Mouse (Mus musculus): ENCODE data around the gene Gemin2. TPM values are rescaled to one million over a fixed set of nuclear protein-coding genes. Genes with fewer than 3 reads are reported as not detected.

The Gemin2 gene
- polyA plus RNA-seq, 1 experiment from 2014 or later, result 13.9 TPM

DNA sequence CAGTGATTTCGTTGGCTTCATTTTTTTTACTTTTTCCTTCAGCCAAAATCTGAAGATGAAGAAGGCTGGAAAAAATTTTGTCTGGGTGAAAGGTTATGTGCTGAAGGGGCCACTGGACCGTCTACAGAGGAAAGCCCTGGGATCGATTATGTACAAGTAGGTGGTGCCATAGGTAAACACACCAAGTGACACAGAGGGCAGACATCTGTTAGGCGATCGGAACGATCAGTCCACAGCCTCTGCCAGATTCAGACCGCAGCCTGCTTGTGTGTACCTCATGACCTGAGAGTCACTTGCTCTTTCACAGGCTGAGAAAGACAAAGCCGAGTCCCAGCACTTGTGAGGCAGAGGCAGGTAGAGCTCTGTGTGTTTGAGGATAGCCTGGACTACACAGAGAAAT lies 4.8 kb downstream of the Gemin2 start:
- Histone ChIP-seq H3K36me3 (replicated peaks; ENCODE audit: control insufficient read depth, insufficient read depth) (peaks cover 50% of the 10 kb centered on the region), H3K9me3 (ENCODE audit: control insufficient read depth, low read length) (no peaks in the 10 kb centered on the region), H3K4me1 (replicated peaks; ENCODE audit: control insufficient read depth, insufficient read depth, low read length) (peaks cover 5% of the 10 kb centered on the region; the same call in 1 of the 2 replicates), H3K27me3 (ENCODE audit: control insufficient read depth, insufficient read depth, low read length) (no peaks in the 10 kb centered on the region), H3K9ac (no peak overlapping the region), H3K4me2 (replicated peaks) (no peak overlapping the region), H3K27ac (no peak overlapping the region), H3K4me3 (replicated peaks; ENCODE audit: low read length) (no peak overlapping the region)
- ATAC-seq (ENCODE audit: low FRiP score), result no peak
- WGBS, result 88% methylated on average over 8 of the region's 8 CpGs
- DNase-seq (ENCODE audit: low spot score), result no peak

DNA sequence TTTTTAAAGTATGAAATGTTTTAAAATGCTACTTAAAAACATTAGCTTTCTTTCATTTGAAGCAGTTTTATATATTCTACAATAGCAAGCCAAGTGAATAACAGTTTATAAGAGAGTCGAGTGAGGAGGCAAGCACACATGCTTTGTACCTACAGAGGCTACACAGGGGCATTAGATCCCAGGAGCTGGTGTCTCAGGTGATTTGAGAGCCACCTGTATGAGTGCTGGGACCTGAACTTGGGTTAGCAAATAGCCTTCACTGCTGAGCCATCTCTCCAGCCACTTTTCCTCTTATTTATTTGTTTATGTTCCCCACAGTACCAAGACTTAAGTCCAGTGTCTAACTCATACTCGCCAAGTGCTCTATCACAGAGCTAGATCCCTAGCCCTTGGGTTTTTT lies 6.7 kb downstream of the Gemin2 start:
- ATAC-seq (ENCODE audit: low FRiP score) (no peak), DNase-seq (ENCODE audit: low spot score) (no peak)
- H3K4me3 ChIP-seq (replicated peaks; ENCODE audit: low read length), result no peak overlapping the region
- H3K36me3 ChIP-seq (replicated peaks; ENCODE audit: control insufficient read depth, insufficient read depth), result peaks cover 62% of the 10 kb centered on the region
- no peaks in the 10 kb centered on the region for H3K9me3 ChIP-seq (ENCODE audit: control insufficient read depth, low read length)
- no peaks in the 10 kb centered on the region for H3K4me1 ChIP-seq (replicated peaks; ENCODE audit: control insufficient read depth, insufficient read depth, low read length)
- H3K9ac ChIP-seq, result no peak overlapping the region
- WGBS, result 92% methylated on average over 2 of the region's 2 CpGs
- no peak overlapping the region for H3K27ac ChIP-seq
- H3K27me3 ChIP-seq (ENCODE audit: control insufficient read depth, insufficient read depth, low read length), result no peaks in the 10 kb centered on the region
- no peak overlapping the region for H3K4me2 ChIP-seq (replicated peaks)

DNA sequence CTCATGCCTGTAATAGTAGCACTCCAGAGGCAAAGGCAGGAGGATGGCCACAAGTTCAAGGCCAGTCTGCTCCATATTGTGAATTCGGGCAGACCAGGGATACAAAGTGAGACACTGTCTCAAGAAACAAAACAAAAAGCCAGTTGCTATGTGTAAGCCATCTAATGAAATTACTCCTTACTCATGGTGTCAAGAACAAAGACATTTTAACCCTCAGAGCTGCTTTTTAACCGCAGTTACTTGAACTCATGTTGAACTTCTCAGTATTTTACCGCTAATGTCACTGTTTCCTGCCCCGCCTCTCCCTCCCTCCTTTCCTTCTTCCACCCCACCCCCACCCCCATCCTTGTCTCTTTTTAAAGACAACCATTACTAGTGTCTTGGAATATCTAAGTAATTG lies 8.1 kb downstream of the Gemin2 start:
- Histone ChIP-seq H3K36me3 (replicated peaks; ENCODE audit: control insufficient read depth, insufficient read depth) (peaks cover 69% of the 10 kb centered on the region), H3K9me3 (ENCODE audit: control insufficient read depth, low read length) (no peaks in the 10 kb centered on the region), H3K27me3 (ENCODE audit: control insufficient read depth, insufficient read depth, low read length) (no peaks in the 10 kb centered on the region), H3K4me2 (replicated peaks) (no peak overlapping the region), H3K4me1 (replicated peaks; ENCODE audit: control insufficient read depth, insufficient read depth, low read length) (no peaks in the 10 kb centered on the region), H3K9ac (no peak overlapping the region), H3K27ac (no peak overlapping the region), H3K4me3 (replicated peaks; ENCODE audit: low read length) (no peak overlapping the region)
- no peak for DNase-seq (ENCODE audit: low spot score)
- ATAC-seq (ENCODE audit: low FRiP score), result no peak
- WGBS, result 92% methylated on average over 4 of the region's 4 CpGs

DNA sequence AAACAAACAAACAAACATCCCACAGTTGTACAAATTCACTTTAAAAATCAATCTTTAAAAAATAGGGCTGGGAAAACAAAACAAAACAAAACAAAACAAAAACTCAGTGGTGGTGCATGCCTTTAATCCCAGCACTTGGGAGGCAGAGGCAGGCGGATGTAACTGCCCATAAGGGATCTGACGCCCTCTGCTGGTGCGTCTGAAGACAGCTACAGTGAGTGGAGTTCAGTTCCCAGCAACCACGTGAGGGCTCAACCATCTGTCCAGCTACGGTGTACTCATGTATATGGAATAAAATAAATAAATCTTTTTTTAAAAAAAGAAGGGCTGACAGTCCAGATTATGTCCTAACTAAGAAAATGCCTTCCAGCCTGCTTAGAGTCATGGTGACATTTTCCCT lies 18.9 kb downstream of the Gemin2 start:
- Histone ChIP-seq H3K27ac (no peak overlapping the region), H3K9ac (no peak overlapping the region), H3K4me3 (replicated peaks; ENCODE audit: low read length) (no peak overlapping the region), H3K36me3 (replicated peaks; ENCODE audit: control insufficient read depth, insufficient read depth) (peaks cover 26% of the 10 kb centered on the region), H3K9me3 (ENCODE audit: control insufficient read depth, low read length) (no peaks in the 10 kb centered on the region), H3K4me1 (replicated peaks; ENCODE audit: control insufficient read depth, insufficient read depth, low read length) (no peaks in the 10 kb centered on the region), H3K27me3 (ENCODE audit: control insufficient read depth, insufficient read depth, low read length) (no peaks in the 10 kb centered on the region), H3K4me2 (replicated peaks) (no peak overlapping the region)
- DNase-seq (ENCODE audit: low spot score) (no peak), ATAC-seq (ENCODE audit: low FRiP score) (no peak)
- 72% methylated on average over 5 of the region's 5 CpGs for WGBS

DNA sequence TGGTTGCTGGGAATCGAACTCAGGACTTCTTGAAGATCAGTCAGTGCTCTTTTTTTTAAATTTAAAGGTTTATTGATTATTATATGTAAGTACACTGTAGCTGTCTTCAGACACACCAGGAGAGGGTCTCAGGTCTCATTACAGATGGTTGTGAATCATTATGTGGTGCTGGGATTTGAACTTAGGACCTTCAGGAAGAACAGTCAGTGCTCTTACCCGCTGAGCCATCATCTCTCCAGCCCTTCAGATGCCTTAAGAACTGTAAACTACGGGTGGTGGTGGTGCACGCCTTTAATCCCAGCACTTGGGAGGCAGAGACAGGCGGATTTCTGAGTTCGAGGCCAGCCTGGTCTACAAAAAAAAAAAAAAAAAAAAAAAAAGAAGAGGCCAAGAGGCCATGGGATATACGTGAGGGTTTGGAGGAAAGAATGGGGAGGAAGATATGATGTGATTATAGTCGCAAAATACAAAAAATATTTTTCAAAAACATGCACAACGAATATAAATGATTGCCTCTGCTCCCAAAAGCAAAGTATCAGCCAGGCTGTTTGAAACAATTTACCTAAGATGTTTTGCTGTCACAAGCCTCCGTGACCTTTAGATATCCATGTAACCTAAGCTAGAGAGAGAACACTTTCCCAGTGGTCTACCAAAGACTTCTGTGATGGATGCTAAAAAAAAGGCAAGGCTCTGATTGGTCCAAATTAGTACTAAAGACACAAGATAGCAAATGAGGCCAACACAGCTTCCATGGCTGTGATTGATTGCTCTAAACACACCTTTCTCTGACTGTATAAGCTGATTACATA lies 26.2 kb downstream of the Gemin2 start:
- 0 out of 2 replicates have a peak overlapping the region, but pooled peaks have one; percentile 0 for H3K4me3 ChIP-seq (replicated peaks; ENCODE audit: low read length)

DNA sequence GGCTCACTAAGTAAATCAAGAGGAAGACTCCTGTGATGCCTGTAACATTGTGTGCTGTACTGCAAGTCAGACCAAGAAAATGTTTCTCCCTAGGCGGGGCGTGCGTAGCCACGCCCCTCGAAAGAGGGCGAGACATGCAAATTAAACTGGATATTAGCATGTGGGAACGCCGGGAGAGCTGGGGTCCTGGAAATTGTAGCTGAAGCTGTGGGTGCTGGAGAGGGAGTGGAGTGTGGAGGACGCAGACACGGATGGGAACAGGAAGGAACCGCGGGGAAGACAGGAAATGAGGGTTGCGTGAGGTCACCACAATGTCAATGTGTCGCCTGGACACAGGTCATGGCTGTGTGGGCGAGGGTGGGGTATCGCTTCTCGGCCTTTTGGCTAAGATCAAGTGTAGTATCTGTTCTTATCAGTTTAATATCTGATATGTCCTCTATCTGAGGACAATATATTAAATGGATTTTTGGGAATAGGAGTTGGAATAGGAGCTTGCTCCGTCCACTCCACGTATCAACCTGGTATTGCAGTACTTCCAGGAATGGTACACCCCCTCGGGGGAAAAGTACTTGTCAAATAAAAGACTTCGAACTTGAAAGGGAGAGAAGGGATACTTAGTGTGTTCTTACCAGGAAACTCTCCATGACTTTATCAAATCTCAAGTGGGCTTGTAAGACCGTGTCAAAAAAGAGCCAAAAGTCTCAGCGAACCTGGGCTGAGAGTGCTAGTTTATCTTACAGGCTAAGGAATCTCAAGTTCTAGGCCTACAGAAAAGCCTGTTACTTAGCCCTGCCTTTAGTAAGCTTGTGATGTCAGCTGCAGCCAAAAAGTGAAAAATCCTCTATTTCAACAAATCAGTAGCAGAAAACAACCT lies 27.0 kb downstream of the Gemin2 start:
- ATAC-seq (ENCODE audit: low FRiP score) (peak; percentile 74), DNase-seq (ENCODE audit: low spot score) (peak; percentile 44)
- Histone ChIP-seq H3K4me1 (replicated peaks; ENCODE audit: control insufficient read depth, insufficient read depth, low read length) (no peaks in the 10 kb centered on the region), H3K36me3 (replicated peaks; ENCODE audit: control insufficient read depth, insufficient read depth) (peaks cover 32% of the 10 kb centered on the region), H3K4me2 (replicated peaks) (peak overlapping the region; percentile 24), H3K4me3 (replicated peaks; ENCODE audit: low read length) (0 out of 2 replicates have a peak overlapping the region, but pooled peaks have one; percentile 0), H3K9me3 (ENCODE audit: control insufficient read depth, low read length) (no peaks in the 10 kb centered on the region), H3K27me3 (ENCODE audit: control insufficient read depth, insufficient read depth, low read length) (no peaks in the 10 kb centered on the region), H3K27ac (no peak overlapping the region), H3K9ac (peak overlapping the region; percentile 16; the same call in 1 of the 2 replicates)
- 6% methylated on average over 23 of the region's 23 CpGs for WGBS

More for the DNA sequence above, 26.2 kb downstream of the Gemin2 start:
- Histone ChIP-seq H3K27me3 (ENCODE audit: control insufficient read depth, insufficient read depth, low read length) (no peaks in the 10 kb centered on the region), H3K36me3 (replicated peaks; ENCODE audit: control insufficient read depth, insufficient read depth) (peaks cover 26% of the 10 kb centered on the region), H3K9ac (no peak overlapping the region), H3K9me3 (ENCODE audit: control insufficient read depth, low read length) (no peaks in the 10 kb centered on the region), H3K4me2 (replicated peaks) (peak overlapping the region; percentile 24), H3K27ac (no peak overlapping the region), H3K4me1 (replicated peaks; ENCODE audit: control insufficient read depth, insufficient read depth, low read length) (no peaks in the 10 kb centered on the region)
- ATAC-seq (ENCODE audit: low FRiP score), result no peak; the same call in 1 of the 2 replicates
- WGBS, result 69% methylated on average over 10 of the region's 10 CpGs
- no peak for DNase-seq (ENCODE audit: low spot score)

DNA sequence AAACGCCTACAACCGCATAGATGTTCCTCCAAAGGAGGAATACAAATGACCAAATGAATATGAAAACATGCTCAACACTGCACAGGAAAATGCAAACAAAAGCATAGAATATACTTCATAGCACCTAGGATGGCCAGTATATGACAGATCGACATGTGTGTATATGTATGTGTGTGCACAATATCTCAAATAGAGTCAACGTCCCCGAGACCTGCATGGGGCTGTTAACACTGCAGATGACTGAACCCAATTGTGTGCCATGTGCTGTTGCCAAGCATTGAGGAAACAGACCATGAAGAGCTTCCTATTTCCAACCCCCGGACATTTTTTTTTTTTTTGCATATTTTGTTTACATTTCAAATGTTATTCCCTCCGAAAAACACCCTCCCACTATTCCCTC lies 27.7 kb downstream of the Gemin2 start:
- peaks cover 39% of the 10 kb centered on the region for H3K36me3 ChIP-seq (replicated peaks; ENCODE audit: control insufficient read depth, insufficient read depth)
- 42% methylated on average over 7 of the region's 7 CpGs for WGBS
- H3K4me1 ChIP-seq (replicated peaks; ENCODE audit: control insufficient read depth, insufficient read depth, low read length), result no peaks in the 10 kb centered on the region
- ATAC-seq (ENCODE audit: low FRiP score) (no peak), DNase-seq (ENCODE audit: low spot score) (no peak)
- no peaks in the 10 kb centered on the region for H3K9me3 ChIP-seq (ENCODE audit: control insufficient read depth, low read length)
- H3K27ac ChIP-seq, result no peak overlapping the region
- H3K9ac ChIP-seq, result no peak overlapping the region
- no peak overlapping the region for H3K4me3 ChIP-seq (replicated peaks; ENCODE audit: low read length)
- H3K4me2 ChIP-seq (replicated peaks), result no peak overlapping the region
- no peaks in the 10 kb centered on the region for H3K27me3 ChIP-seq (ENCODE audit: control insufficient read depth, insufficient read depth, low read length)

DNA sequence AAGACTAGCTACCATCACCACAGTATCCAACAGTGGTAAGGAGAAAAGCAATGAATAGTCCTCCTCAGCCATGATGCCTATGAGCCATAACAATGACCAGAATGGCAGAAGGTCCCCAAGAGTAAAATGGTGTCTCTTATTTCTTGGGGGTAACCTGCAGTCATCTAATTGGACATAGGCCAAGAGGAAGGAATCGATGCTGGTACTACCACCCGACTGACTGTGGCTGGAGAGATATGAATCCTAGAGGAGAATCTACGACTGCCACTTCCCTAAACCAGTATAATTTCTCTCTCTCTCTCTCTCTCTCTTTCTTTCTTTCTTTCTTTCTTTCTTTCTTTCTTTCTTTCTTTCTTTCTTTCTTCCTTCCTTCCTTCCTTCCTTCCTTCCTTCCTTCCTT lies 39.3 kb downstream of the Gemin2 start:
- no peak overlapping the region for H3K27ac ChIP-seq
- no peak for ATAC-seq (ENCODE audit: low FRiP score)
- H3K9me3 ChIP-seq (ENCODE audit: control insufficient read depth, low read length), result no peaks in the 10 kb centered on the region
- H3K4me1 ChIP-seq (replicated peaks; ENCODE audit: control insufficient read depth, insufficient read depth, low read length), result no peaks in the 10 kb centered on the region
- no peak overlapping the region for H3K4me3 ChIP-seq (replicated peaks; ENCODE audit: low read length)
- DNase-seq (ENCODE audit: low spot score), result no peak
- H3K9ac ChIP-seq, result no peak overlapping the region
- peaks cover 34% of the 10 kb centered on the region for H3K36me3 ChIP-seq (replicated peaks; ENCODE audit: control insufficient read depth, insufficient read depth)
- H3K4me2 ChIP-seq (replicated peaks), result no peak overlapping the region
- H3K27me3 ChIP-seq (ENCODE audit: control insufficient read depth, insufficient read depth, low read length), result no peaks in the 10 kb centered on the region
- WGBS, result 99% methylated on average over 3 of the region's 3 CpGs

DNA sequence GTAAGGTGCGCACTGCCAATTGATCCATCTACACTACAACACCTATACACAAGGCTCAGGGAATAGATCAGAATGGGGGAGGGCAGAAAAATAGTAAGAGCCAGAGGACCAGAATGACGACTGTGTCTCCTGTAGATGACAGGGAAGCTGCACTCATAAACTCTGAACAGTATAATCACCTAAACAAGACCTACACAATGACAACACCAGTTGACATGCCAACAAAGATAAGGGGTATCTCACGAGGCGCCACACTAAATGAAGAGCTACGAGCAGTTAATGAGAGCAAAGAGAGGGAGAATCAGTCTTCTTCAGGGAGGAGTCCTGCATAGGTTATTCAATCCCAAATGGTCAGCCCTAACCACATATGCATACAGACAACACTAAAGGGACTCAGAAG lies 40.0 kb downstream of the Gemin2 start:
- DNase-seq (ENCODE audit: low spot score) (no peak), ATAC-seq (ENCODE audit: low FRiP score) (no peak)
- Histone ChIP-seq H3K9ac (no peak overlapping the region), H3K4me3 (replicated peaks; ENCODE audit: low read length) (no peak overlapping the region), H3K4me1 (replicated peaks; ENCODE audit: control insufficient read depth, insufficient read depth, low read length) (0 out of 2 replicates have a peak, but pooled peaks cover 4% of the 10 kb centered on the region), H3K4me2 (replicated peaks) (no peak overlapping the region), H3K9me3 (ENCODE audit: control insufficient read depth, low read length) (no peaks in the 10 kb centered on the region), H3K27me3 (ENCODE audit: control insufficient read depth, insufficient read depth, low read length) (no peaks in the 10 kb centered on the region), H3K36me3 (replicated peaks; ENCODE audit: control insufficient read depth, insufficient read depth) (peaks cover 31% of the 10 kb centered on the region), H3K27ac (no peak overlapping the region)
- WGBS, result 92% methylated on average over 5 of the region's 5 CpGs

All from hindbrain, embryonic 14.5 days (tissue).